Mouse (Mus musculus): Measurements from ENCODE around the gene Myo18b.

- TF ChIP-seq GATA1 (IDR thresholded peaks at IDR 0.05; ENCODE audit: borderline replicate concordance, low read length) (no peak), CTCF (IDR thresholded peaks at IDR 0.05; ENCODE audit: low read depth, low read length) (no peak), POLR2AphosphoS5 (IDR thresholded peaks at IDR 0.05; ENCODE audit: insufficient replicate concordance, low read depth, low read length) (no peak), TAL1 (conservative IDR thresholded peaks at IDR 0.05; ENCODE audit: low read depth, low read length) (no peak)
Measured at GRCm38 (mm10) chr5:112841850-112842249, 54.3 kb downstream of the Myo18b start.

All from G1E (cell line).